Mouse (Mus musculus): Measurements from ENCODE around the gene Mmaa.

The Mmaa gene

DNA sequence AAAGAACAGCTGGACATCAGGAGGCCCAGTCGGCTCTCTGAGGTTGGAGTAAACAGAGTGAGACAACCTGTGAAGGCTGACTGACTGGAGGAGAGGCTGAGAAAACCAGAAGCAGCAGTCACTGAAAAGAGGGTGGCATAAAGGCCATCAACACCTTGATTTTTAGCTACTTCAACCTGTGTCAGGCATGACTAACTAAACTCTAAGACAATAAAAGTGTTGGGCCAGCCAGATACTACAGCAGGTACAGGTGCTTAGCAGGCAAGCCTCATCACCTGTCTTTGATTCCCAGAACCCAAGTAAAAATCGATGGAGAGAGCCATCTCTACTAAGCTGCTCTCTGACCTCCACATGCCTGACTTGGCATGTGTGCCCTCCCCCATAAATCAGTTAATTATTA is 6.1 kb downstream of the Mmaa start:
- DNase-seq (ENCODE audit: low read depth, low spot score) = no peak

DNA sequence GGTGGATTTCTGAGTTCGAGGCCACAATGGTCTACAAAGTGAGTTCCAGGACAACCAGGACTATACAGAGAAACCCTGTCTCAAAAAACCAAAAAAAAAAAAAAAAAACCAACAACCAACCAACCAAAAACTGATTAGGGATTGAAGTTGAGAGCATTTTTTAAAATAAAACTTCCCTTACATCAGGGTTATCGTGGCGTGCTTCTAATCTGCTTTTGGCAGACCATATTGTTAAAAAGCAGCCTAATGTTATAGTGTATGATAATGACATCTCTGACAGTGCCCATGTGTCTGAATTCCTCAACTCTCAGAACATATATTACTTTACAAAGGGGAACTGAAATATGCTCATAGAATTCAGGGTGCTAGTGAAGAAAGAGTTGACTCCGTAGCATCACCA is 6.5 kb downstream of the Mmaa start:
- no peak for DNase-seq (ENCODE audit: low read depth, low spot score)

DNA sequence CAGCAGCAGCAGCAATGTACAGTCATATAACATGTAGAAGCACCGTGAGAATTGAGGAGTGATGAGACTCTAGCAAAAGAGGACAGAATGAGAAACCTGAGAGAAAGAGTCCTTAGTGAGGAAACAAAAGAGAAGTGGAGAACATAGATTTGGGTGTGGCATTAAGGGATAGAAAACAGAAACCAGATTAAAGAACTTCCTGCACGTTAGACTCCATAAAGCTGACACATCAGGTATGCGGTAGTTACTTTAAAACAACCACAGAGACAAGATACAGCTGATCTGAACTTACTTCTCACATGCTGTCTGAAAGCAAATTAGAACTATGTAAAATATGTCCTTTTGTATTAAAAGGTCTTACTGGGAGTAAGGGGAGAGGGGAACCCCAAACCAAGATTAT is 8.3 kb downstream of the Mmaa start:
- no peak for DNase-seq (ENCODE audit: low read depth, low spot score)

DNA sequence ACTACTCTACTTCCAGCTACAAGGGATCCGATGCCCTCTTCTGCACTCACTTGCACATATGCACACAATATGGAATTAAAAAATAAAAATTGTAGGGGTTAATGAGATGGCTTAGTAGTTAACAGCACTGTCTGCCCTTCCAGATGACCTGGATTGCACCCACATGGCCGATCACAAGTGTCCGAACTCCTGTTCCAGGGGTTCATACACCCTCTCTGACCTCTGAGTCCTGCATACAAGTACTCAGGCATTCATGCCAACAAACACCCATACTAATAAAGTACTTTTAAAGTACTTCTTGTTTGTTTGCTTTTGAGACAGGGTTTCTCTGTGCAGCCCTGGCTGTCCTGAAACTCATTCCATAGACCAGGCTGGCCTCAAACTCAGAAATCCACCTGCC is 10.1 kb downstream of the Mmaa start:
- DNase-seq (ENCODE audit: low read depth, low spot score) = no peak

DNA sequence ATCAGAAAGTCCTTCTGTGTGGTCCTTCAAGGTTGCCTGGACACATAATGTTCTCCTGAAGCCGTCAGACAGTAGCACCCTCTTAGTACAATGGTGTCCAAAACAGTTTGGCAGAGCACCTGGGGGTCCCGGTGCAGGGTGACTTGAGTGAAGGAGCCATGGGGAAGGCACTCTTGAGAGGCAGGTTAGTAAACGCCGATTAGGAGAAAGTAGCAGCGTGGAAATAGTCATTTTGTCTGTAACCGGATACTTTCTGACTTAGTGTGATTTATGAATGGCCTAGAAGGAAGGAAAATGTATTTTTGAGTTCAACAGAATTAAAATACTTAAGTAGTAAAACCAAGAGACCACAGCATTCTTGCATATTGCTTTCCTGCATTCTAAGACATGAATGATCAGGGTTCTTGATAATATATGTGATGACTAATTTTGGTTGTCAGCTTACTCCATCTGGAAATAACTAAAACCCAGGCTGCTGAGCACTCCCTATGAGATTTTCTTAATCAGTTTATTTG is 13.3 kb downstream of the Mmaa start:
- no peak for DNase-seq (ENCODE audit: low read depth, low spot score)

DNA sequence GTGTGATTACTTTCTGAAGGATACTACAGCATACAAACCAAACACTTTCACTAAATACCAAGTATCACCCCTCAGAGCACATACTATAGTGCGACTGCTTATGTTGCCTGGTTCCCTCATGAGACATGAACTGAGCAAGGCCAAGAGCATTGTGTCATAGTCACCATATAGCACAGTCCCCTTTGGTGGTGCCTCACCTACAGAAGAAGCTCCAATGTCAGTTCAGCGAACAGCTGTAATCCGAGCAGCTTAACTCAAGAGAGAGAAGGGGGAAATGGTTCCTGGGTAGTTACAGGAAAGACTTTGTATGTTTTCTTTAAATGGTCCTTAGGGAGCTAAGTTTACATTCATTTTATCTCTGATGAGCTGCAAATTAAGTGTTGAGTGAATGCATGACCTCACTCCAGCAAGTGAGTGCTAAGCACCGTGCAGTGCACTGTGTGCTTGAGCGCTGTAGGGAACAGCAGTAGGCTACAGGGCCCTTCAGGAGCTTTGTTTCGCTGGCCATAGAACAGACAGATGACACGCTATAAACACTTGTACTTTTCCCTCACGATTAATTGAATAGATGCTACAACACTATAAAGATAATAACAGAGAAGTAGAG is 17.4 kb downstream of the Mmaa start:
- DNase-seq (ENCODE audit: low read depth, low spot score) = no peak

DNA sequence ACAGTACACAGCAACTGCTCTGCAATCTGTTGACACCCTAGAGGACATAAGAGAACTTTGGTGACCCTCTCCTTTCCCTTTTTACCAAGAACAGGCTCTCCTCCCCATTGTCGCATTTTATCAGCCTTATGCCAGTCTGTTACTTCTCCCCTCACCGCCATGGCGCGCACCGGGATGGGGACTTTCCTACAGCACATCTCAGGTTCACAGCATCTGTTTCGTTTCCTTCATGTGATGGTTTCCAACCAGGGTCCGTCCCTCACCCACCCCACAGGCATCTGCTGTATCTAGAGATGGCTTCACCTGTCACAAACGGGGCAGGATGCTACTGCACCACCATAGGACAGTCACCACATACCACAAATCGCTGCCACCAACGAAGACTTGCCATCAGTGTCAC is 19.8 kb downstream of the Mmaa start:
- DNase-seq (ENCODE audit: low read depth, low spot score) = no peak

DNA sequence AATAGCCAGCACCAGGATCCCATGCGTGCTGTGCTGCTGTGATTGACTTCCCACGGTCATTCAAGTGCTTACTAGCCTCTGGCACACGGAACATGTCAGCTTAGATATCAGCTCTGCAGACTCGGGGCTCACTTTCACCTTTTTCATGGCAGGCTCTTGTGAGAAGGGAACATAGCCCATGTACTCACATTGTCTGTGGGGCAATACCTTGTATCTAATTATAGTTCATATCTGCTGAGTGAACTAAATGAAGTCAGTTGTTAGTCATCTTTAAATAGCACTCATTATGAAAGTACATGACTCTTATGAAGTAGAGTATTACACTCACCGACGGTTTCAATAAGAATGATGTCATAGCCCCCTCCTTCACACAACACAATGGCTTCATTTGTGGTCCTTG is 21.0 kb downstream of the Mmaa start:
- no peak for DNase-seq (ENCODE audit: low read depth, low spot score)

DNA sequence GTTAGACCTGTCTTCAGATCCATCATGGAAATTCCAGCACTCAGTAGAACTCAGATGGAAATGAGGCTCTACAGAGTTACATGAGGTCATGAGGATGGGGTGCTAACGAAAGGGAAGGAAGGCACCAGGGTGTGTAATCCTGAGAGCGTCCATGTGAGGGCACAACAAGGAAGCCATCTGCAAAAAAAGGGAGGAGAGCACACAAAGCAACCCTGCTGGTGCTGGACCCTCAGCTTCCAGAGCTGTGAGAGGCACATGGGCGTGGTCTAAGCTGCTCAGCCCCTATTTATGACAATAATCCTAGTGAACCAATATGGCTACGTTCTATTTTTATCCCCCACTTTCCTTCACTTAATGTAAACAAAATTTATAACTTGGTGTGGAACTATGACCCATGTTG is 22.1 kb downstream of the Mmaa start:
- no peak for DNase-seq (ENCODE audit: low read depth, low spot score)

DNA sequence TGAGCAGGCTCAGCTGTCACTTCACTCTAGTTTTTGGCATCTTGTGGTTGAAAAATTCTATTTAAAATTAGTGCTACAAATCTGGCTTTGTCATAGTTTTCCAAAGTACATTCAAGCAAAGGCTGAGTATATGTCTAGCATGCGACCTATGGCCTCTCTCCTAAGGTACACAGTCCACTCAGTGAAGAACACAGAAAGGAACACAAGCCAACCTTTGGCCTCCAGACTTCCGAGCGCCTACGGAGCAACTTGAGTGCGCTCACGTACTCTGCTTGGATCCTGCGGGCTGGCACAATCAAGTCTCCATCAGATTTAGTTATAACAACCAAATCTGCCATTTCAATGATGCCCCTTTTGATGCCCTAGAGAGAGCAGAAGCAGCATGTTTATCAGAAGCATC is 25.8 kb downstream of the Mmaa start:
- no peak for DNase-seq (ENCODE audit: low read depth, low spot score)

DNA sequence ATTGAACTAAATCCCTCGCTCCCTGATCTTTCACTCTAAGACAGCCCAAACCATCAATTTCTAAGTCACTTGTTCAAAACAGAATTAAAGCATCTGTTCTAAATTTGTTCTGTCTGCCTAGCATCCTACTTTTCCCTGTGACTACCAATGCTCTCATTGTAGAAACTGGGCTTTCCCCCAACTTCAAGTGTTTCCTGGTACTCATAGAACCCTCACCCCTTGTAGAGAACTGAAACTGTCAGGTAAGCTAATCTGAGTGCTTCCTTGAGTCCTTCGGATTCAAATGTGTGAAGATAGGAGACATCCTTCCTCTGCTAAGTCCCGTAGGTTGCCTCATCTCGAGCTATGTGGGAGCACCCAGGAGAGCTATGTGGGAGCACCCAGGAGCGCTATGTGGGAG is 32.8 kb downstream of the Mmaa start:
- no peak for DNase-seq (ENCODE audit: low read depth, low spot score)

DNA sequence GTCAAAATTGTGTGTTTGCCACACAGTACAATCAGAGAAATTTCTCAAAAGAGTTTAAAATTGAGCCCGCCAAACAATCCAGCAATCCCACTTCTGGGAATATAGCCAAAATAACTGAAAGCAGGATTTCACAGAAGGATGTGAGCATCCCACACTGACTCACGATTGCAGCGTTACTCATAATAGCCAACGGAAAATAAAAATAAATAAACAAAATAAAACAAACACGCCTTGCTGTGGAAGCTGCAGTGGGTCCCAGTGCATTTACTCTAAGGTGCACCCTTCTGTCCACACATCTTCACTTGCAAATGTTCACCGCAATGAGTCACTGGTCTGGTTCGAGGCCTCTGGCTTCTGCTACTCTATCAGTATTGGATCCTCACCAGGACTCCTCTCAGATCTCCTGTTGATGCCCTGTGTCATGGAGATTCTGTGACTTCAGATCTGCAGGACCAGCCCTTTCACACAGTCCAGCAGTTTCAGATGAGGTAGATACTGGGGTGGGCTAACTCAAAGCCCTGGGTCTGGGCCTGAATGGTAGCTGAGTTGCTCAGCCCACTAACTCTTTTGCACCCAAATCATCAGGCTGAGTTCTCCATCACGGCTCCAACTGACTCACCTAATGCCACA is 38.5 kb downstream of the Mmaa start:
- no peak for DNase-seq (ENCODE audit: low read depth, low spot score)

DNA sequence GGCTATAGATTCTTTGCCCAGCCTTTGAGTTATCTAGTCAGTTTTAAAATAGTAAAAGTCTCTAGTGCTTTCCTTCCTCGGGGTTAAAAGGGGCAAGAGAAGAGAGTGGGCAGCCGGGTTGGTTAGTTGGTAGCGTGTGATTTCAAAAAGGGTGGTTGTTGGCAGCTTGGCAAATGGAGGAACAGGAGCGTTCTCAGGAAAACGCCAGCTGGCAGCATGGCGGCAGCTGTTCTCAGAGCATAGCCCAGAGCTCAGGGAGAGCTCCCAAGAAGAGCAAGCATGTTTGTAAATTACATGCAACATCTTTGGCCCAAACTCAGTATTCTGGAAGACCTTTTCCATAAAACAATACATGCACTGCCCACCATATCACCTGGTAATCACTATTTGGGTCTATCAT is 41.0 kb downstream of the Mmaa start:
- DNase-seq (ENCODE audit: low read depth, low spot score) = no peak

DNA sequence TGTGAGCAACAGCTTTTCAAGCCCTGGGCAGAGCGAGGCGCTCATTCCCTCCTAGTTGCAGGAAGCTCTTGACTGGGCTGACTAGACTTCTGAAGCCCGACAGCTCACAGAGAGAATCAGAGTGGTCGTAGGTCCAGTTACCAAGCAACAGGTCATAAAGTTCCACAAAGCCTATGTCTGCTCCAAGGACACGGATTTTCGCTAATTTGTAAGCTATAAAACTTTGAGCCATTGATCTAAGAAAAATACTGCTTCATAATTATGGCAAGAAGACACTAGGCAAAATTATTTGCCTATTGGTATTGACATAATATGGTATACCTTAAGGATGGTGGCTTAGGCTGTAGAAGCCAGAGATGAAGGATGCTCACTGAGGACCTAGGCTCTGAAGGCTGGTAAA is 46.3 kb downstream of the Mmaa start, which contains the start of gene 1700011L22Rik:
Gene 1700011L22Rik (minus strand): TSS at position 101 of the 400 bp plus-strand sequence.
- DNase-seq (ENCODE audit: low read depth, low spot score) = no peak

DNA sequence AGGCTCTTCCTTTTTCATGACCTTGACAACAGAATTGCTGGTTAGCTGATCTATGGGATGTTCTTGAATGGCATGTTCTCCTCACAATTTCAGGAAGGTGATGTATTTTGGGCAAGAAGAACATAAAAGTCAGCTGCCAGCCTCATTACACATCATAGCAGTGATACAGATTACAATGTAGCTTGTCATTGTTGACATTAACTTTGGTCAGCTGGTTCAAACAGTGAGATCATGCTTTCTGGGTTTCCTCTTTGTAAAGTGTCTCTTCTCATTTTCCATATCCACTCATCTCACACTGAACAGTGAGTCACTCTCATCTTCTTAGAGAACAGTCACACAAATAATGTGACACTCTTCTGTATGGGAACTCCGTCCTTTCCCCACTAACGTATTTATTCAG is 51.3 kb downstream of the Mmaa start:
- no peak for DNase-seq (ENCODE audit: low read depth, low spot score)

DNA sequence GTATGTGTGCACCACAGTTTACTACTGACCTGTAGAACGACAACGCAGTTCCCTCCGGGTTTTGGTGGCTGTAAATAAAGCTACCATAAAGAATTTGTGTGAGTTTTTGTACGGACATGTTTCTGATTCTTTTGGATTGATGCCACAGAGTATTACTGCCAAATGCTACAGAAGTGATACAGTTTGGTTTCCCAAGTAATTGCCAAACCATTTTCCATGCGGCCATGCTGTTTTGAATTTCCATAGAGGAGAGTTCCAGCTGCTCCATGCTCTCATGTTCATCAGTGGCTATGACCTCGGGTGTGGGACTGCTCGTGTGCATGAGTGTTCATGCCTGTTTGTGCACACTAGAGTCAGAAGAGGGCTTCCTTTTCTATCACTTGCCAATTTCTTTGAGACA is 54.7 kb downstream of the Mmaa start:
- no peak for DNase-seq (ENCODE audit: low read depth, low spot score)

DNA sequence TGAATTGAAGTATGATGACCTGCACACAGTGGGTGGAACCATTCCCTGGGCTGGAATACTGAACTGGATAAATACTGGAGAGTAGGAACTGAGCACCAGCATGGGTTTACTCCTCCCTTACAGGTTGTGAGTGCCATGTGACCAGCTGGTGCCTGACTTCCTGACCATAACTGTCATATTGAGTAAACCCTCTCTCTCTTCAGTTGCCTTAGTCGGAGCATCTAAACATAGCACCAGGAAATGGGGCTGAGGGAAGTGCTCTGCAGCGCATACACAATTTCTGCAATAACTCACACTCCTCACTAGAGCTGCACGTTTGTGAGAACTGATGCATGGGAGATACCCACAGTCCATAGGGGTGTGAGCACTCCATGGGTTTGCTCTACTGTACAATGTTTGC is 55.4 kb downstream of the Mmaa start:
- DNase-seq (ENCODE audit: low read depth, low spot score) = no peak

DNA sequence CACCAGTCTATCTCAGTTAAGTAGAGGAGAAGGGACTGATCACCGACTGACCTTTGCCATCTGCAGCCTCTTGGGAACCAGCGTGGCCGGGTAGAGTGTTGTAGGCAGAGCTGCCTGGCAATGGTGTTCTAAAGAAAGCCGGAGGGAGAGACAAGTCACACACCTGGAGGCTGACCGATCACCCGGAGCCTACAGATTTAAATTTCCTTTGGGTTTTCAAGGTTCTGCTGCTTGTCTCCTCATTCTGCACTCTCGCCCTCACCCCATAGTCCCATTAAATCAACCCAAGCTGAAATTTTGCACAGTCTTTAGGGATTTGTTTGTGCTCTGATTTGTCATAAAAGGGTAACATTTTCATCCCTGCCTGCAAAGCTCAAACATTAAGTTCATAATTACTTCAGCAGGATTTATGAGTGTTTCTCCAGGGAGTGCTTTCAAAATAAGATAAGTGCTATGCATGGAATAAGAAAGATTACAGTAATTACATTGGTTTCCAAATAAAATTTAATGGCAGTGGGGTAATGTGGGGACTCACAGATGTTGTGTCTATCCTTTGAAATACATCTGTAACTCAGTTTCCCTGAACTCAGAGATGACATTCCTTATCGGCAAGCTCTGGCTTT is 65.4 kb downstream of the Mmaa start:
- DNase-seq (ENCODE audit: low read depth, low spot score) = no peak

DNA sequence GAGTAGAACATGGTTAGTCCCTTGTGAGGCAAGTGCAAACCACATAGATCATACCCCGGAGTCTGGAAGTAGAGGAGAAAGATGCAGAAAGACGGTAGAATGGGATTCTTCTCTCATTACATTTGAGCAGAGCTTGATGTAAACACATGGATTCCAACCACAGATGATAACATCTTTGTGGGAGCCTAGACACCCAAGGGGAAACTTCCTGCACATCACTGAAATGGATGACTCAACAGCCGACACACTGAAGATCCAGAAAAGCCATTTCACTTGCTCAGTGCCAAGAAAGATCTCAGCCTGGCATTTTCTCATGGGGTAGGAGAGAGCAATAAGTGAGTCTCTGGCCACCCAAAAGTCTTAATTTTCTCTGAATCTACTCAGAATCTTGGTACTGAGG is 66.8 kb downstream of the Mmaa start:
- DNase-seq (ENCODE audit: low read depth, low spot score) = no peak

DNA sequence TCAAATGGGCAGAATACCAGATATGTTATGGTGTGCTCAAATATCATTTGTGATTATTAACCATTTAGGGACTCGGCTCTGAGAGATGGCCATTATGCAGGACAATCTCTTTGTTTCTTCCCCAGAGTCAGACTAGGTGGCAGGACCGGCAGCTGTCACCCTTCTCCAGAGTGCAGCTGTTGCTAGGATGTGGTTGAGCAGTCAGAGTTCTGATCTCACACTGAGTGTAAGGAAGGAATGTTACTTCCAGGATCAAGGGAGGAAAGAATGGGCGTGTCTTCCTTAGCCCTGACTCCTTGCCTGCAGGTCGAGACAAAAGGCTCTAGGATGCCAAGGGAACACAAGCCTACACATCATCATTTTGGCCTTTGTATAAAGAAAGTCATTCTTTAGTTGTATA is 67.5 kb downstream of the Mmaa start:
- no peak for DNase-seq (ENCODE audit: low read depth, low spot score)

DNA sequence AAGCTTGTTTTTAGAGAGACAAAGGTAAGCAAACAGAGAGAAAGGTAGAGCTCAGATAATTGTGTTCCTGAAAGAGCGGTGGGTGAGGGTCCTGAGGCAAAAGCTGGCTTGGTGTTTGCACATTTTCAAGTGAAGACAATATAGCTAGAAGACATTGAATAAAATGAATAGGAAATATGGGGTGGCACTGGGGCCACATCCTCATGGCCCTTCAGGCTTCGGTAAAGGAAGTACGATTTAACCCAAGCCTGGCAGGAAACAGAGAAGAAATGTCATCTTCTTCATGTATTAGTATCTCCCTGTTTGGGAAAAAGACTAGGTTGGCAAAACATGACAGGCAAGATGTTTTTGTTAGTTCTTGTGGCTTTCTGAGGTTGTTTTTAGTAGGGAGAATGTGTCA is 68.7 kb downstream of the Mmaa start:
- DNase-seq (ENCODE audit: low read depth, low spot score) = no peak

DNA sequence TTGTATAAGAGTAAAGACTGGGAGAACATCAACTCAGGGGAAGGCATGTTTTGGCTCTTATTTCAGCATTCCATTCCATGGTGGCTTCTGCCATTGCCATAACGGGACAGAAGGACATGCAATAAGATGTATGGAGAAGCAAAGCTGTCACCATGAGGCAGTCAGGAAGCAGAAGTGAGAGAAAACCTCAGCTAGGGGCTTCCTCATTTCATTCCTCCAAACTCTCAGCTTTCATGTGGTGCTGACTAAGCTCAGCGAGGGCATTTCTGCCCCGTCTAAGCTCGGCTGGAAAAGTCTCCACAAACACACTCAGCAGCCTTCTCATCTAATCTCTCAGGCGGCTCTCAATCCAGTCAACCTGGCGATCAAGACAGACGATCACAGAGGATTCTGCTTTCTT is 69.2 kb downstream of the Mmaa start:
- no peak for DNase-seq (ENCODE audit: low read depth, low spot score)

DNA sequence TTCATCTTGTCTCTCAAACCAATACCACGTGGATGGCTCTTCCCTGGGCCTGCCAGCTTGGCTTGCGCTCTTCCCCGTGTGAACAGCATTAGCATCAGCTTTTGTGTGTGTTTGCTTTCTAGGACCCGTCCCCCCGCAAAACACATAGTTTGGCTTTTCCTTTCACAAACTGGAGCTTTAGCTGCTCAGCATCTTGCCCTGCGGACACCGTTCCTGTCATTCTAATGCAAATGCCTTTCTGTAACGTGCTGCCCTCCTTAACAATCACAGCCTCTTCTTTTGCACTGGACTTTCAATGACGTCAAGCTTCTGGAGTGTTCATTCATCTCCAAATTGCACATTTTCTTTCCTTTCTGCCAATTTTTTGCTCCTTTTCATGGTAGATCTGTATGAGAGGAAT is 70.4 kb downstream of the Mmaa start:
- no peak for DNase-seq (ENCODE audit: low read depth, low spot score)
